Mouse (Mus musculus) left cerebral cortex, postnatal 36 days (tissue): ENCODE data around the gene Kif16b. TPM values are rescaled to one million over a fixed set of nuclear protein-coding genes. Genes with fewer than 3 reads are reported as not detected.

Experiments
- DNase-seq, 2 experiments: peaks; one replicate each; pipeline ENCODE4 v3.0.0; 2021 to 2022; ENCODE audit warnings: low spot score in 2 of 2, mixed read lengths in 1 of 2
- intact Hi-C: fragments of 180-260 bp; cut with DNase I; formaldehyde crosslinking; loops from one replicate; pipeline ENCODE4 v1.15.1; 2025
- total RNA-seq, 2 experiments: library from RNA; stranded (reverse); gene quantifications; 2 replicates each; pipeline ENCODE4 v1.2.3; 2021

Gene Kif16b
- total RNA-seq, 2 experiments from 2014 or later: 12.6 to 13.8 TPM

GRCm38 (mm10) chr2:142694019-142694935, 207.1 kb downstream of the Kif16b start:
- no peak for DNase-seq
- intact Hi-C loops: no loop called here

- intact Hi-C loops: no loop called here
- DNase-seq: no peak
These were observed 207.9 kb downstream of the Kif16b start for GRCm38 (mm10) chr2:142693461-142693860.

- intact Hi-C loops: no loop called here
- no peak for DNase-seq
These were observed 211.8 kb downstream of the Kif16b start for GRCm38 (mm10) chr2:142689496-142689895.

GRCm38 (mm10) chr2:142687936-142688514, 213.3 kb downstream of the Kif16b start:
- intact Hi-C loops: no loop called here
- no peak for DNase-seq

- intact Hi-C loops: no loop called here
- no peak for DNase-seq
These were observed 218.2 kb downstream of the Kif16b start for GRCm38 (mm10) chr2:142682965-142683709.

GRCm38 (mm10) chr2:142668426-142668825, 232.9 kb downstream of the Kif16b start:
- intact Hi-C loops: no loop called here
- DNase-seq: no peak

GRCm38 (mm10) chr2:142651591-142651990, 249.7 kb downstream of the Kif16b start:
- intact Hi-C loops: no loop called here
- no peak for DNase-seq

GRCm38 (mm10) chr2:142648023-142648453, 253.3 kb downstream of the Kif16b start:
- peak; percentile 68 to 74 for DNase-seq
- intact Hi-C loops: loop anchor here (5.0 to 10.0 kb wide), 3 partner anchors 84 to 1983 kb away; no protein-coding TSS in a partner anchor

GRCm38 (mm10) chr2:142646863-142647262, 254.5 kb downstream of the Kif16b start:
- intact Hi-C loops: loop anchor here (5.0 to 10.0 kb wide), 3 partner anchors 85 to 1982 kb away; no protein-coding TSS in a partner anchor
- DNase-seq: no peak

GRCm38 (mm10) chr2:142641766-142642165, 259.6 kb downstream of the Kif16b start:
- no peak for DNase-seq
- intact Hi-C loops: loop anchor here (10.0 kb wide), 2 partner anchors 237 to 1977 kb away; no protein-coding TSS in a partner anchor

GRCm38 (mm10) chr2:142635606-142636304, 265.6 kb downstream of the Kif16b start:
- DNase-seq: no peak
- intact Hi-C loops: no loop called here

- DNase-seq: no peak
- intact Hi-C loops: no loop called here
These were observed 267.3 kb downstream of the Kif16b start for GRCm38 (mm10) chr2:142633996-142634559.

- intact Hi-C loops: no loop called here
- no peak for DNase-seq
These were observed 271.6 kb downstream of the Kif16b start for GRCm38 (mm10) chr2:142629523-142630312.

- no peak for DNase-seq
- intact Hi-C loops: no loop called here
These were observed 275.6 kb downstream of the Kif16b start for GRCm38 (mm10) chr2:142625756-142626155.

GRCm38 (mm10) chr2:142625101-142625500, 276.2 kb downstream of the Kif16b start:
- intact Hi-C loops: no loop called here
- DNase-seq: no peak

- intact Hi-C loops: no loop called here
These were observed 277.1 kb downstream of the Kif16b start for GRCm38 (mm10) chr2:142624254-142624653.

GRCm38 (mm10) chr2:142621152-142621551, 280.2 kb downstream of the Kif16b start:
- DNase-seq: no peak
- intact Hi-C loops: no loop called here

More at GRCm38 (mm10) chr2:142624254-142624653, 277.1 kb downstream of the Kif16b start:
- DNase-seq: no peak

- intact Hi-C loops: no loop called here
- no peak for DNase-seq
These were observed 281.4 kb downstream of the Kif16b start for GRCm38 (mm10) chr2:142619926-142620325.
